Mouse (Mus musculus) lung, adult 2 months (tissue): ENCODE measurements around the gene Postn.

ENCODE experiments used
- CTCF ChIP-seq: fragments of 200-500 bp; IDR thresholded peaks from 2 replicates; pipeline ENCODE4 v1.5.1; 2011; ENCODE audit warnings: mild to moderate bottlenecking, low read length, control low read depth; ENCODE audit not compliant: insufficient read depth
- POLR2A ChIP-seq: fragments of 200-500 bp; IDR thresholded peaks from 2 replicates; pipeline ENCODE4 v1.6.1; 2011; ENCODE audit warnings: low read depth, mild to moderate bottlenecking, control low read depth, low read length, borderline replicate concordance; ENCODE audit errors: extremely low read depth

DNA sequence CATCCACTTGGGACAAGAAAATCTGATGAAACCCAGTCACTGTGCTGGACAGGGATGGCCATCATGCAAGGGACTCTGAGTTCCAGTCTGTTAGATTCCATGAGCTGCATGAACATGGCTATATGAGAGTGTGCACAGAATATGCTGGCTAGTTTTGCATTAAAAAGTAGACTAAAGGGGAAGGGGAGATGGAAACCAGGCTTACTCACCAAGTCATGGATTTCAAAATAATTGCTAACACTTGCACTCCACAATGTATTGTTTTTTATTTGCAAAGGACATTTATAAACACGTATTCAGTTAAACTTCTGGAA lies 52.6 kb downstream of the Postn start:
- no peak for TF ChIP-seq POLR2A
- no peak for TF ChIP-seq CTCF
